Mouse (Mus musculus) ES-E14 (cell line): ENCODE measurements around the gene Msl1.
"Not testable (repeated sequence)": the region's sequence is repeated elsewhere in the genome, so short reads cannot be mapped to it uniquely, and the experiment has no call there.

Source experiments
- CHD2 ChIP-seq: IDR thresholded peaks from 2 replicates; pipeline ENCODE4 v1.6.1; 2014; ENCODE audit warnings: mild to moderate bottlenecking, low read depth, low read length, inconsistent platforms
- HCFC1 ChIP-seq: IDR thresholded peaks from 2 replicates; pipeline ENCODE4 v1.6.1; 2012; ENCODE audit warnings: low read length, inconsistent platforms, borderline replicate concordance; ENCODE audit not compliant: insufficient read depth
- MAFK ChIP-seq: IDR thresholded peaks from 2 replicates; pipeline ENCODE4 v1.6.1; 2014; ENCODE audit warnings: mild to moderate bottlenecking, low read depth, low read length, inconsistent platforms; ENCODE audit not compliant: insufficient read depth
- ZC3H11A ChIP-seq: IDR thresholded peaks from 2 replicates; pipeline ENCODE4 v1.6.1; 2012; ENCODE audit warnings: low read depth, mild to moderate bottlenecking, inconsistent platforms, low read length, borderline replicate concordance
- ZNF384 ChIP-seq: IDR thresholded peaks from 2 replicates; pipeline ENCODE4 v1.6.1; 2012; ENCODE audit warnings: low read depth, low read length, inconsistent platforms

GRCm38 (mm10) chr11:98826071-98826470 is 30.8 kb downstream of the Msl1 start:
- TF ChIP-seq ZC3H11A, ZNF384, MAFK, HCFC1, CHD2: not testable (repeated sequence)
